Mouse (Mus musculus) erythroblast, embryonic 14.5 days (primary cell): Measurements from ENCODE around the gene Bco2. TPM values are rescaled to one million over a fixed set of nuclear protein-coding genes. Genes with fewer than 3 reads are reported as not detected.

Source experiments
- H3K27me3 ChIP-seq: 2 replicates; pipeline ENCODE4 v1.6.1; 2012; ENCODE audit warnings: inconsistent platforms; ENCODE audit not compliant: control insufficient read depth
- H3K36me3 ChIP-seq: 2 replicates; pipeline ENCODE4 v1.6.1; 2012; ENCODE audit warnings: mild to moderate bottlenecking, inconsistent platforms; ENCODE audit not compliant: control insufficient read depth
- H3K4me1 ChIP-seq: 2 replicates; pipeline ENCODE4 v1.6.1; 2012; ENCODE audit warnings: inconsistent platforms; ENCODE audit not compliant: control insufficient read depth
- H3K4me3 ChIP-seq: replicated peaks from 2 replicates; pipeline ENCODE3; 2012; ENCODE audit warnings: moderate library complexity, mild to moderate bottlenecking, inconsistent platforms
- H3K9me3 ChIP-seq: 2 replicates; pipeline ENCODE4 v1.6.1; 2012; ENCODE audit warnings: low read length, inconsistent platforms, mixed read lengths; ENCODE audit not compliant: control insufficient read depth
- GATA1 ChIP-seq: IDR thresholded peaks from 2 replicates; pipeline ENCODE4 v1.6.1; 2012; ENCODE audit warnings: low read length, inconsistent platforms, mixed read lengths
- TAL1 ChIP-seq: IDR thresholded peaks from 3 replicates; pipeline ENCODE4 v1.6.1; 2012; ENCODE audit warnings: low read length, inconsistent platforms, mixed read lengths
- polyA plus RNA-seq: library from polyadenylated mRNA; stranded (reverse); fragments of >175 nt; gene quantifications from 2 replicates; pipeline ENCODE4 v1.2.3, GENCODE M21; 2012

Gene Bco2
- polyA plus RNA-seq, 1 experiment = not detected

- TF ChIP-seq GATA1 (no peak), TAL1 (no peak)
- H3K36me3 ChIP-seq = no peaks in the 10 kb centered on the region
- H3K27me3 ChIP-seq = no peaks in the 10 kb centered on the region
- H3K9me3 ChIP-seq = no peaks in the 10 kb centered on the region
- H3K4me3 ChIP-seq = no peak within 1 kb of the TSS
- peaks cover 17% of the 10 kb centered on the region for H3K4me1 ChIP-seq
Observed at GRCm38 (mm10) chr9:50494311-50494710, 60.7 kb downstream of the Bco2 start, which contains the start of gene Plet1. Plet1 (plus strand) TSS chr9:50494525.

- Histone ChIP-seq H3K36me3 (no peaks in the 10 kb centered on the region), H3K9me3 (no peaks in the 10 kb centered on the region), H3K4me1 (peaks cover 17% of the 10 kb centered on the region), H3K27me3 (no peaks in the 10 kb centered on the region), H3K4me3 (no peak overlapping the region)
- TF ChIP-seq GATA1 = no peak
- no peak for TF ChIP-seq TAL1
Observed at GRCm38 (mm10) chr9:50493777-50494176, 61.2 kb downstream of the Bco2 start.

GRCm38 (mm10) chr9:50491531-50492045, 63.4 kb downstream of the Bco2 start:
- Histone ChIP-seq H3K4me1 (peaks cover 16% of the 10 kb centered on the region), H3K27me3 (no peaks in the 10 kb centered on the region), H3K36me3 (no peaks in the 10 kb centered on the region), H3K4me3 (no peak overlapping the region), H3K9me3 (no peaks in the 10 kb centered on the region)
- TF ChIP-seq TAL1 = no peak
- TF ChIP-seq GATA1 = no peak

- H3K4me3 ChIP-seq = no peak overlapping the region
- no peaks in the 10 kb centered on the region for H3K27me3 ChIP-seq
- peaks cover 9% of the 10 kb centered on the region for H3K4me1 ChIP-seq
- TF ChIP-seq GATA1 = no peak
- no peak for TF ChIP-seq TAL1
- H3K36me3 ChIP-seq = no peaks in the 10 kb centered on the region
- H3K9me3 ChIP-seq = no peaks in the 10 kb centered on the region
Observed at GRCm38 (mm10) chr9:50490836-50491235, 64.1 kb downstream of the Bco2 start.

- Histone ChIP-seq H3K4me1 (no peaks in the 10 kb centered on the region), H3K36me3 (no peaks in the 10 kb centered on the region), H3K9me3 (no peaks in the 10 kb centered on the region), H3K27me3 (no peaks in the 10 kb centered on the region), H3K4me3 (no peak overlapping the region)
- TF ChIP-seq TAL1 = no peak
- no peak for TF ChIP-seq GATA1
Observed at GRCm38 (mm10) chr9:50485521-50485920, 69.5 kb downstream of the Bco2 start.

Other genes with a start within 250 kb of the Bco2 start
- 4.6 and 5.5 TPM in 2 replicates for gene Rpl10-ps3, start 210.2 kb downstream of the Bco2 start, polyA plus RNA-seq
- gene Plet1, start 60.7 kb downstream of the Bco2 start, polyA plus RNA-seq = not detected in 2 replicates
- gene Pts, start 26.5 kb downstream of the Bco2 start, polyA plus RNA-seq = 0.35 and 0.37 TPM in 2 replicates
- gene Il18, start 354 bp downstream of the Bco2 start, polyA plus RNA-seq = 0.09 TPM in 1 of 2 replicates, not detected in the other
- gene Tex12, start 6.1 kb upstream of the Bco2 start, polyA plus RNA-seq = not detected in 2 replicates
- 1.3 and 2.3 TPM in 2 replicates for gene Sdhd, start 48.6 kb upstream of the Bco2 start, polyA plus RNA-seq
- 3.3 and 4.0 TPM in 2 replicates for gene Timm8b, start 48.7 kb upstream of the Bco2 start, polyA plus RNA-seq
- 0.18 TPM in 1 of 2 replicates, not detected in the other for gene Pih1d2, start 62.1 kb upstream of the Bco2 start, polyA plus RNA-seq
- 0.12 and 0.25 TPM in 2 replicates for gene Nkapd1, start 62.3 kb upstream of the Bco2 start, polyA plus RNA-seq
- gene Dlat, start 104.6 kb upstream of the Bco2 start, polyA plus RNA-seq = 1.2 and 1.3 TPM in 2 replicates
- not detected in 2 replicates for gene Dixdc1, start 184.3 kb upstream of the Bco2 start, polyA plus RNA-seq
- not detected in 2 replicates for gene 2310030G06Rik, start 191.4 kb upstream of the Bco2 start, polyA plus RNA-seq
- not detected in 2 replicates for gene Cryab, start 196.1 kb upstream of the Bco2 start, polyA plus RNA-seq
- not detected in 2 replicates for gene Hspb2, start 197.2 kb upstream of the Bco2 start, polyA plus RNA-seq
- 0.13 and 0.22 TPM in 2 replicates for gene Fdxacb1, start 213.1 kb upstream of the Bco2 start, polyA plus RNA-seq
- 0.22 and 0.31 TPM in 2 replicates for gene Alg9, start 219.8 kb upstream of the Bco2 start, polyA plus RNA-seq
- 0.38 and 0.41 TPM in 2 replicates for gene 1110032A03Rik, start 220.3 kb upstream of the Bco2 start, polyA plus RNA-seq